Mouse (Mus musculus) liver, adult 2 months (tissue): ENCODE measurements around the gene Gm38392. TPM values are rescaled to one million over a fixed set of nuclear protein-coding genes. Genes with fewer than 3 reads are reported as not detected.

Experiments
- DNase-seq: peaks from one replicate; pipeline ENCODE4 v3.0.0-alpha.2; 2011; ENCODE audit warnings: low read depth, low spot score; ENCODE audit errors: extremely low read depth
- H3K27ac ChIP-seq: fragments of 200-500 bp; replicated peaks from 2 replicates; pipeline ENCODE4 v1.5.1; 2012; ENCODE audit warnings: low read depth, mild to moderate bottlenecking, control low read depth, inconsistent platforms, low read length; ENCODE audit not compliant: insufficient read depth
- H3K27me3 ChIP-seq: fragments of 200-500 bp; 2 replicates; pipeline ENCODE4 v1.6.1; 2012; ENCODE audit warnings: mild to moderate bottlenecking, moderate library complexity, low read length, inconsistent platforms; ENCODE audit not compliant: control insufficient read depth, insufficient read depth
- H3K36me3 ChIP-seq: fragments of 200-500 bp; 2 replicates; pipeline ENCODE4 v1.6.1; 2012; ENCODE audit warnings: low read length, inconsistent platforms; ENCODE audit not compliant: control insufficient read depth, insufficient read depth
- H3K4me1 ChIP-seq: fragments of 200-500 bp; 2 replicates; pipeline ENCODE4 v1.6.1; 2011; ENCODE audit warnings: low read length; ENCODE audit not compliant: control insufficient read depth, insufficient read depth
- H3K4me3 ChIP-seq: fragments of 200-500 bp; 2 replicates; pipeline ENCODE4 v1.5.1; 2011; ENCODE audit warnings: low read depth, mild to moderate bottlenecking, control low read depth, low read length, moderate library complexity; ENCODE audit not compliant: insufficient read depth
- H3K79me2 ChIP-seq: fragments of 200-500 bp; 2 replicates; pipeline ENCODE4 v1.6.1; 2012; ENCODE audit warnings: inconsistent platforms, mild to moderate bottlenecking, low read length, moderate library complexity; ENCODE audit not compliant: control insufficient read depth, insufficient read depth
- H3K9ac ChIP-seq: fragments of 200-500 bp; 2 replicates; pipeline ENCODE4 v1.6.1; 2012; ENCODE audit warnings: low read depth, mild to moderate bottlenecking, control low read depth, inconsistent platforms, low read length
- CTCF ChIP-seq: fragments of 200-500 bp; IDR thresholded peaks from 2 replicates; pipeline ENCODE4 v1.5.1; 2011; ENCODE audit warnings: low read depth, low read length, control low read depth
- POLR2A ChIP-seq: fragments of 200-500 bp; IDR thresholded peaks from 2 replicates; pipeline ENCODE4 v1.6.1; 2011; ENCODE audit warnings: low read length, control low read depth; ENCODE audit not compliant: insufficient read depth; ENCODE audit errors: extremely low read depth
- WGBS: fragments of 180-500 bp; shearing (Covaris S2); methylation state at CpG from one replicate; pipeline ENCODE4 v1.1.7; 2018; 5-methylcytosine and 5-hydroxymethylcytosine counted together
- polyA plus RNA-seq: library from polyadenylated mRNA; depleted of rRNA; stranded (reverse); fragments of >200 nt; gene quantifications from 2 replicates; pipeline ENCODE4 v1.2.3, GENCODE M21; 2012
- total RNA-seq: library from RNA; depleted of rRNA; stranded (reverse); fragments of >200 nt; gene quantifications from 2 replicates; pipeline ENCODE4 v1.2.3, GENCODE M21; 2014

The Gm38392 gene
- total and polyA plus RNA-seq, 2 experiments: not detected

GRCm38 (mm10) chr3:88224929-88225328 is 62.1 kb downstream of the Gm38392 start:
- TF ChIP-seq CTCF (no peak), POLR2A (no peak)
- Histone ChIP-seq H3K9ac (no peak overlapping the region), H3K4me3 (no peak overlapping the region), H3K36me3 (no peaks in the 10 kb centered on the region), H3K4me1 (no peaks in the 10 kb centered on the region), H3K79me2 (no peaks in the 10 kb centered on the region), H3K27ac (no peak overlapping the region), H3K27me3 (peaks cover 4% of the 10 kb centered on the region; the same call in 1 of the 2 replicates)
- DNase-seq: no peak
- WGBS: 63% methylated on average over 2 of the region's 2 CpGs

- WGBS: 78% methylated on average over 6 of the region's 6 CpGs
- no peaks in the 10 kb centered on the region for H3K79me2 ChIP-seq
- H3K27me3 ChIP-seq: peaks cover 5% of the 10 kb centered on the region; the same call in 1 of the 2 replicates
- H3K36me3 ChIP-seq: no peaks in the 10 kb centered on the region
- H3K4me1 ChIP-seq: no peaks in the 10 kb centered on the region
- DNase-seq: no peak
- H3K9ac ChIP-seq: no peak overlapping the region
- H3K27ac ChIP-seq: no peak overlapping the region
- TF ChIP-seq POLR2A (no peak), CTCF (no peak)
- H3K4me3 ChIP-seq: no peak overlapping the region
Measured at GRCm38 (mm10) chr3:88222446-88222845, 64.6 kb downstream of the Gm38392 start.

- Histone ChIP-seq H3K4me3 (no peak overlapping the region), H3K27me3 (peaks cover 8% of the 10 kb centered on the region; the same call in 1 of the 2 replicates), H3K4me1 (no peaks in the 10 kb centered on the region), H3K27ac (no peak overlapping the region), H3K9ac (no peak overlapping the region), H3K36me3 (no peaks in the 10 kb centered on the region), H3K79me2 (no peaks in the 10 kb centered on the region)
- WGBS: 67% methylated on average over 12 of the region's 12 CpGs
- no peak for DNase-seq
- TF ChIP-seq POLR2A: no peak
- no peak for TF ChIP-seq CTCF
Measured at GRCm38 (mm10) chr3:88221519-88222390, 65.3 kb downstream of the Gm38392 start.

DNA sequence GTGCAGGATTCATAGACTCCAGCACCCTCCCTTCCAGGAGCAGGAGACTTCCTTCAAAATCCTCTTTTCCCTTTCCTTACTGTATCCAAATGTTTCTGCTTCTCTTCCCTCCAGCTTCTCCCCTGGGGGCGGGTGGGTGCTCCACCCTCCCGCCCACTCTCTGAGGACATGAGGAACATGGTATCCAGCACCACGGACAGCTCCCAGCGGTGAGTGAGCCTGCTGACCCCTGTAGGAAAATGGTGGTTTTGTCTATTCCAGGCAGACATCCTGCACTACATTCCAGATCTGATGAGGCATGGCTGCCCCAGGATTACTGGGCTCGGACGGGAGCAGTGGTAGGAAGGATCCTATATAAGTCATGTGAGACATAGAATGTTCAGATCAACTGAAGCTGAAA is 66.2 kb downstream of the Gm38392 start:
- Histone ChIP-seq H3K27me3 (peaks cover 13% of the 10 kb centered on the region), H3K79me2 (no peaks in the 10 kb centered on the region), H3K4me3 (no peak overlapping the region), H3K9ac (no peak overlapping the region), H3K27ac (no peak overlapping the region), H3K4me1 (peaks cover 3% of the 10 kb centered on the region; the same call in 1 of the 2 replicates), H3K36me3 (no peaks in the 10 kb centered on the region)
- peak; percentile 18 for DNase-seq
- 4% methylated on average over 6 of the region's 6 CpGs for WGBS
- TF ChIP-seq POLR2A: no peak
- TF ChIP-seq CTCF: peak; percentile 26

GRCm38 (mm10) chr3:88219940-88220339 is 67.1 kb downstream of the Gm38392 start:
- no peak overlapping the region for H3K9ac ChIP-seq
- 23% methylated on average over 9 of the region's 9 CpGs for WGBS
- no peak overlapping the region for H3K4me3 ChIP-seq
- no peak overlapping the region for H3K27ac ChIP-seq
- peaks cover 5% of the 10 kb centered on the region for H3K4me1 ChIP-seq
- no peaks in the 10 kb centered on the region for H3K79me2 ChIP-seq
- peaks cover 22% of the 10 kb centered on the region for H3K27me3 ChIP-seq
- no peaks in the 10 kb centered on the region for H3K36me3 ChIP-seq
- no peak for TF ChIP-seq POLR2A
- TF ChIP-seq CTCF: no peak
- DNase-seq: no peak

GRCm38 (mm10) chr3:88217679-88218078 is 69.3 kb downstream of the Gm38392 start:
- H3K36me3 ChIP-seq: no peaks in the 10 kb centered on the region
- peaks cover 37% of the 10 kb centered on the region for H3K27me3 ChIP-seq
- DNase-seq: no peak

More at GRCm38 (mm10) chr3:88217679-88218078, 69.3 kb downstream of the Gm38392 start:
- Histone ChIP-seq H3K4me1 (peaks cover 5% of the 10 kb centered on the region), H3K4me3 (no peak overlapping the region), H3K9ac (no peak overlapping the region), H3K79me2 (no peaks in the 10 kb centered on the region), H3K27ac (no peak overlapping the region)
- no peak for TF ChIP-seq CTCF
- no peak for TF ChIP-seq POLR2A
- WGBS: 44% methylated on average over 1 of the region's 2 CpGs
